Mouse (Mus musculus) liver, embryonic 14.5 days (tissue): Measurements from ENCODE around the gene Smtnl2. TPM values are rescaled to one million over a fixed set of nuclear protein-coding genes. Genes with fewer than 3 reads are reported as not detected.

Experiments
- ATAC-seq: fragments of 200-750 bp; cut with Nextera tagmentation; 2 replicates; pipeline ENCODE4 v1.8.0; 2017; ENCODE audit warnings: moderate number of reproducible peaks, mild to moderate bottlenecking, moderate library complexity; ENCODE audit not compliant: insufficient read depth
- DNase-seq, 3 experiments: peaks; one replicate each; pipeline ENCODE4 v3.0.0-alpha.2; 2012 to 2013; ENCODE audit warnings: low read depth in 3 of 3, low spot score in 3 of 3
- H3K27ac ChIP-seq: fragments of 300-500 bp; sonication (generic); 2 replicates; pipeline ENCODE4 v1.5.1; 2014; ENCODE audit warnings: moderate library complexity, mild to moderate bottlenecking, control low read depth, inconsistent platforms
- H3K27me3 ChIP-seq: fragments of 300-500 bp; sonication (generic); 2 replicates; pipeline ENCODE4 v1.6.1; 2014; ENCODE audit warnings: mild to moderate bottlenecking, low read length, moderate library complexity; ENCODE audit not compliant: control insufficient read depth, insufficient read depth
- H3K36me3 ChIP-seq: fragments of 300-500 bp; sonication (generic); replicated peaks from 2 replicates; pipeline ENCODE4 v1.6.1; 2014; ENCODE audit warnings: low read depth; ENCODE audit not compliant: control insufficient read depth, insufficient read depth
- H3K4me1 ChIP-seq, 2 experiments: fragments of 200-500 bp in 1 of 2; fragments of 300-500 bp in 1 of 2; sonication (generic) in 1 of 2; replicated peaks; 2 replicates each; pipeline ENCODE4 v1.6.1; 2012 to 2014; ENCODE audit warnings: antibody characterized with exemption in 1 of 2, inconsistent platforms in 1 of 2, low read length in 1 of 2; ENCODE audit not compliant: control insufficient read depth in 2 of 2, insufficient read depth in 2 of 2
- H3K4me2 ChIP-seq: fragments of 300-500 bp; sonication (generic); 2 replicates; pipeline ENCODE4 v1.6.1; 2014; ENCODE audit warnings: low read depth, mild to moderate bottlenecking, control low read depth, moderate library complexity
- H3K4me3 ChIP-seq, 2 experiments: fragments of 200-500 bp in 1 of 2; fragments of 300-500 bp in 1 of 2; sonication (generic) in 1 of 2; 2 replicates each; pipeline ENCODE4 v1.5.1; 2012 to 2014; ENCODE audit warnings: low read depth in 2 of 2, low read length in 2 of 2, mild to moderate bottlenecking in 2 of 2, control low read depth in 1 of 2, inconsistent platforms in 1 of 2, moderate library complexity in 1 of 2; ENCODE audit not compliant: insufficient read depth in 1 of 2
- H3K9ac ChIP-seq: fragments of 300-500 bp; sonication (generic); replicated peaks from 2 replicates; pipeline ENCODE4 v1.6.1; 2014; ENCODE audit warnings: mild to moderate bottlenecking, control low read depth, moderate library complexity
- H3K9me3 ChIP-seq: fragments of 300-500 bp; sonication (generic); 2 replicates; pipeline ENCODE4 v1.6.1; 2016; ENCODE audit warnings: low read length, mixed read lengths; ENCODE audit not compliant: control insufficient read depth
- CTCF ChIP-seq: IDR thresholded peaks from 2 replicates; pipeline ENCODE4 v1.5.1; 2016; ENCODE audit warnings: antibody characterized with exemption, low read depth, control low read depth
- EP300 ChIP-seq: IDR thresholded peaks from 2 replicates; pipeline ENCODE4 v1.6.1; 2016; ENCODE audit warnings: antibody characterized with exemption, low read depth
- WGBS: fragments of 180-500 bp; shearing (Covaris S2); extraction: QIAGEN DNeasy Blood & Tissue Kit; methylation state at CpG from one replicate; pipeline ENCODE4 v1.1.7; 2014; ENCODE audit not compliant: insufficient replicate concordance; 5-methylcytosine and 5-hydroxymethylcytosine counted together
- polyA plus RNA-seq, 2 experiments: library from polyadenylated mRNA; depleted of rRNA in 1 of 2; stranded (reverse) in 1 of 2; unstranded in 1 of 2; fragments of >200 nt; fragmentation: Nextera tagmentation in 1 of 2; extraction: Ambion mirVana in 1 of 2; gene quantifications; 2 replicates each; pipeline versions ENCODE4 v1.2.1 to v1.2.3; 2012 to 2014

Smtnl2 gene
- polyA plus RNA-seq, 2 experiments: 0.86 to 1.3 TPM

GRCm38 (mm10) chr11:72408451-72409170, 2.9 kb downstream of the Smtnl2 start:
- WGBS: 70% methylated on average over 9 of the region's 9 CpGs
- no peak for ATAC-seq
- no peaks in the 10 kb centered on the region for H3K36me3 ChIP-seq
- no peak for DNase-seq
- TF ChIP-seq EP300 (no peak), CTCF (no peak)
- no peak overlapping the region for H3K27ac ChIP-seq
- H3K9ac ChIP-seq: no peak overlapping the region
- H3K9me3 ChIP-seq: no peaks in the 10 kb centered on the region
- H3K4me3 ChIP-seq: no peak overlapping the region
- peaks cover 4% of the 10 kb centered on the region for H3K27me3 ChIP-seq
- H3K4me2 ChIP-seq: no peak overlapping the region
- H3K4me1 ChIP-seq: peaks cover 0 to 18% of the 10 kb centered on the region in 2 experiments; a peak in 2 of 4 replicates

- peak overlapping the region; percentile 26; the same call in 1 of the 2 replicates for H3K4me2 ChIP-seq
- H3K4me1 ChIP-seq: peaks cover 0 to 17% of the 10 kb centered on the region in 2 experiments; a peak in 2 of 4 replicates
- no peaks in the 10 kb centered on the region for H3K36me3 ChIP-seq
- H3K27me3 ChIP-seq: peaks cover 4% of the 10 kb centered on the region
- ATAC-seq (no peak), DNase-seq (no peak)
- 11% methylated on average over 7 of the region's 7 CpGs for WGBS
- no peak for TF ChIP-seq CTCF
- TF ChIP-seq EP300: no peak
- no peak overlapping the region for H3K9ac ChIP-seq
- H3K27ac ChIP-seq: no peak overlapping the region
- no peak overlapping the region for H3K4me3 ChIP-seq
- no peaks in the 10 kb centered on the region for H3K9me3 ChIP-seq
These were observed 3.9 kb downstream of the Smtnl2 start for GRCm38 (mm10) chr11:72407574-72407973.

GRCm38 (mm10) chr11:72407081-72407480, 4.4 kb downstream of the Smtnl2 start:
- Histone ChIP-seq H3K27ac (no peak overlapping the region), H3K9ac (no peak overlapping the region), H3K9me3 (no peaks in the 10 kb centered on the region), H3K4me2 (peak overlapping the region; percentile 26; the same call in 1 of the 2 replicates), H3K4me3 (no peak overlapping the region), H3K27me3 (peaks cover 4% of the 10 kb centered on the region), H3K4me1 (peaks cover 0 to 17% of the 10 kb centered on the region in 2 experiments; a peak in 2 of 4 replicates), H3K36me3 (no peaks in the 10 kb centered on the region)
- TF ChIP-seq EP300 (no peak), CTCF (no peak)
- DNase-seq (no peak), ATAC-seq (no peak)
- 33% methylated on average over 3 of the region's 3 CpGs for WGBS

GRCm38 (mm10) chr11:72406079-72406675, 5.3 kb downstream of the Smtnl2 start:
- no peak for TF ChIP-seq EP300
- no peak for TF ChIP-seq CTCF
- no peak overlapping the region for H3K9ac ChIP-seq
- H3K4me3 ChIP-seq: no peak overlapping the region
- H3K36me3 ChIP-seq: no peaks in the 10 kb centered on the region
- H3K4me1 ChIP-seq: peaks cover 0 to 14% of the 10 kb centered on the region in 2 experiments; a peak in 2 of 4 replicates
- H3K9me3 ChIP-seq: no peaks in the 10 kb centered on the region
- no peak overlapping the region for H3K4me2 ChIP-seq
- 59% methylated on average over 8 of the region's 8 CpGs for WGBS
- DNase-seq (no peak), ATAC-seq (no peak)
- H3K27ac ChIP-seq: no peak overlapping the region
- peaks cover 2% of the 10 kb centered on the region for H3K27me3 ChIP-seq

GRCm38 (mm10) chr11:72405532-72405931, 6.0 kb downstream of the Smtnl2 start:
- Histone ChIP-seq H3K4me3 (no peak overlapping the region), H3K9ac (no peak overlapping the region), H3K36me3 (no peaks in the 10 kb centered on the region), H3K9me3 (no peaks in the 10 kb centered on the region), H3K27ac (no peak overlapping the region), H3K4me2 (no peak overlapping the region), H3K4me1 (peaks cover 0 to 12% of the 10 kb centered on the region in 2 experiments; a peak in 2 of 4 replicates), H3K27me3 (no peaks in the 10 kb centered on the region)
- no peak for ATAC-seq
- DNase-seq: no peak
- 63% methylated on average over 4 of the region's 4 CpGs for WGBS
- no peak for TF ChIP-seq EP300
- no peak for TF ChIP-seq CTCF
